Mouse (Mus musculus) testis, adult 2 months (tissue): ENCODE measurements around the gene Cep78.

ENCODE experiments used
- CTCF ChIP-seq: fragments of 200-500 bp; IDR thresholded peaks from 2 replicates; pipeline ENCODE4 v1.5.1; 2012; ENCODE audit warnings: low read depth, mild to moderate bottlenecking, inconsistent platforms, low read length, moderate library complexity; ENCODE audit not compliant: control insufficient read depth, insufficient read depth, insufficient replicate concordance
- POLR2A ChIP-seq: fragments of 200-500 bp; IDR thresholded peaks from 2 replicates; pipeline ENCODE4 v1.6.1; 2012; ENCODE audit warnings: low read depth, mild to moderate bottlenecking, inconsistent platforms, low read length, moderate library complexity; ENCODE audit not compliant: control insufficient read depth

- no peak for TF ChIP-seq POLR2A
- no peak for TF ChIP-seq CTCF
Measured at GRCm38 (mm10) chr19:16009746-16010337, 25.1 kb upstream of the Cep78 start.
